Mouse (Mus musculus): ENCODE data around the gene Tbxa2r.

Gene Tbxa2r

DNA sequence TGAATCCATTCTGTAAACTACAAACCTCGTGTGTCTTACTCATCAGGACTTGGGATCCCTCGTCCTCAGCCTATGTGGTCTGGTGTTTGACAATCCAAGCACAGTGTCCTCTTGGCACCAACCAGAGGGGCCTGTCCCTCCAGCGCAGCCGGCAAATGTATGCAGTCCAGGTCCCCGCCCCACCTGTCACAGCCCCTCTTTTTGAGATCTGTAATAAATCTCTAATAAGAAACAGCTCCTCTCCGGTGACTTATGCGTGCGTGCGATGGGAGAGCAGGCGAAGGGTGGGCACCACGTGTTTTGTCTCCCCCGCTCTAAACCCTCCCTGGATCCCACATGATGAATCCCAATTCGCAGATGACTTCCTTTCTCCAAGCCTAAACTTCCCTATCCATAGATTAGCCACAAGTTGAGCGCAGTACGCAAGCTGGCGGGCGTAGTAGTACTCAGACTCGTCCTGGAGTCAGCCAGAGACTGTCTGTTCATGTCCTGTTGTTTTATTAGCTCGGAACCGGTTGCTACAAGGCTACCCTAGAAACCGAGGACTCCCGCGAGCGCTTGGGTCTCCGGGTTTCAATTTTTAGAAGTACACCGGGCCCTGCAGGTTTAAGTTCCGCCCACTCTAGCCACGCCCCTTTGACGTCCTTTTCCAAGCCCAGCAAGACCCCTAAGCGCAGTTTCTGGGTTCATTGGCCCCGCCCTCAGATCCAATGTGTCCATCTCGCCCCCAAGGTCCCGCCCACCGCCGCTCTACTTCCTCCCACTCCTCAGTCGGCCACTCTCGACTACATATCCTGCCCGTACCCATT is 8.6 kb upstream of the Tbxa2r start:
- peak in 1 of 2 experiments; percentile 71 for DNase-seq (ENCODE audit: low spot score in 2 of 2)

DNA sequence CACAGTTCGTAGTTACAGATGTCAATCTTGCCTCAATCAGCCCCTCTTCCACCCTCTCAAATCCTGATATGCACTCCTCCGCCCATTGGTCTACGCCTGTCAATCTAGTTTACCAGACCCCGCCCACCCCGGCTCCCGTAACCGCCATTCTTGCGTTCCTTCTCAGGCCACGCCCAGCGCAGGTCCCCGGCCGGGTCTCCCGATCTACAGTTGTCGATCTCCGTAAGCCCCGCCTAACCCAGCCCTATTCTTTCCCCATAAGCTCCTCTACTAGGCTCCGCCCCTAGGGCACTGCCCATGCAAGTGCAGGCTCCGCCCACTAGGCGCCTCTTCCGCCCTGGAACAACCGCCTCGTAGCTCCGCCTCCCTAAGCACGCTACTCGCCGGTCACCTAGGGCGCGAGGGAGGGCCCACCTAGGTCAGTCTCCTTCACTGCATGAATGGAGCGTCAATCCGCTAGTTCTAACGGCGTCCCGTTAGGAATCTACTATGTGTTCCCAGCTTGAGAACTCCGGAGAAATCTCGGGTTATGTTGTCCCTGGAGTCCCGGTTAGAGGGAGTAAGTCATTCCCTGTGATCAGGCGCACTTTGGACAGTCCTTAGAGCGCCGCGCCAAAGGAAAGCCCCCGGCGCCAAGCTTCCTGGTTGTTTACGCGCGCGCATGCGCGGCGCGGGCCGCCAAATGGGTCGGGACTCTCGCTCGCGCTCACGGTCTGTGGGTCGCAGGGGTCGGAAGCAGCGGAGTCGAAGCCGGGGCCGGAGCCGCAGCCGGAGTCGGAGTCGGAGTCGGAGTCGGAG is 7.8 kb upstream of the Tbxa2r start, which contains the start of gene Cactin:
Gene Cactin, plus strand, starts transcription at position 554 of the 798 bp plus-strand sequence.
- DNase-seq (ENCODE audit: low spot score in 2 of 2): peak; percentile 100

DNA sequence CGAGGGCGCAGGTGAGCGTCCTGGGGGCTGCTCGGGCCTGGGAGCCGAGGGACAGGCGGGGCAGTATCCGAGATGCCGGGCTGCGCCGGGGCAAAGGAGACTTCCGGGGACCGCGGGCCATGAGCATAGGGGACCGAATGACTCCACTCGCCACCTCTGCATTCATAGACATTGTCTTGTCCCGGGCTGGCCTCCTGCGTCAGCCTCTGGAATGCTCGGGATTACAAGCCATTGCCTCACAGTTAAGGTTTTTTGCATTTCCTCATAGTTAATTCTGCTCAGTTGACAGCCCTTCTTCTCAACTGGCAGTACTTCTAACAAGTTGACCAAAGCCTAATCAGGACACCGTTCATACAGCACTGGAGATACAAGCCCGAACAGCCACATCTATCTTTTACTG is 7.1 kb upstream of the Tbxa2r start:
- DNase-seq (ENCODE audit: low spot score in 2 of 2): peak in 1 of 2 experiments; percentile 49

DNA sequence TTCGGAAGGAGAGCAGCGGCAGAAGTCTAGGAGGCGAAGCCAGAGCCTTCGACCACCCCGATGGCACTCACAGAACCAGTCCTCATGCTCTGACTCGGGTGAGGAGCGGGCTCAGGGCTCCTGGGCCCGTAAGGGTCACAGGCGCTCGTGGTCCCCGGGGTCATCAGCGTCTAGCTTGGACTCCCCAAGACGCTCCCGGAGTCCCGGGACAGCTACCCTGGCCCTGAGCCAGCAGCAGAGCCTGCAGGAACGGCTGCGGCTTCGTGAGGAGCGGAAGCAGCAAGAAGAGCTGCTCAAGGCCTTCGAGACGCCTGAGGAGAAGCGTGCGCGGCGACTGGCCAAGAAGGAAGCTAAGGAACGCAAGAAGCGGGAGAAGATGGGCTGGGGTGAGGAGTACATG is 6.1 kb upstream of the Tbxa2r start:
- peak in 1 of 2 experiments; percentile 54 for DNase-seq (ENCODE audit: low spot score in 2 of 2)

DNA sequence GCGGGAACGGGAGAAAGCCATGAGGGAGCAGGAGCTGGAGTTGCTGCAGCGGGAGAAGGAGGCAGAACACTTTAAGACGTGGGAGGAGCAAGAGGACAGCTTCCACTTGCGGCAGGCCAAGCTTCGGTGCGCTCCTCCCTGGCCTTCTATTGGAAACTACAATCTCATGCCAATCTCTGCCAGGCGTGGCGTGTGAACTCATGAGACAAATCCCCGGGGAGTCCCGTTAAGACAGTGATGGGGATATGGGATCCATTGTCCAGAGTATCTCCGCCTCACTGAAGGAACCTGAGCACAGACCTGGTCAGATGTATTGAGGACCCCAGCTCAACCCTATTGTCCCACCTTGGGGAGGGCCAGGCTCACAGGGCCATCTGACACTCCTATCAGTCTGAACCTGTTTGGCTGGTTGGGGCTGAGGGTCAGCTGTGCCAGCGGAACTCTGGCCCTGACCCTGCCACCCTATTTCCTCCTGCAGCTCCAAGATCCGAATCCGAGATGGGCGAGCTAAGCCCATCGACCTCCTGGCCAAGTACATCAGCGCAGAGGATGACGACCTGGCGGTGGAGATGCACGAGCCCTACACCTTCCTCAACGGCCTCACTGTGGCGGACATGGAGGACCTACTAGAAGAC is 5.3 kb upstream of the Tbxa2r start:
- no peak for DNase-seq (ENCODE audit: low spot score in 2 of 2)

DNA sequence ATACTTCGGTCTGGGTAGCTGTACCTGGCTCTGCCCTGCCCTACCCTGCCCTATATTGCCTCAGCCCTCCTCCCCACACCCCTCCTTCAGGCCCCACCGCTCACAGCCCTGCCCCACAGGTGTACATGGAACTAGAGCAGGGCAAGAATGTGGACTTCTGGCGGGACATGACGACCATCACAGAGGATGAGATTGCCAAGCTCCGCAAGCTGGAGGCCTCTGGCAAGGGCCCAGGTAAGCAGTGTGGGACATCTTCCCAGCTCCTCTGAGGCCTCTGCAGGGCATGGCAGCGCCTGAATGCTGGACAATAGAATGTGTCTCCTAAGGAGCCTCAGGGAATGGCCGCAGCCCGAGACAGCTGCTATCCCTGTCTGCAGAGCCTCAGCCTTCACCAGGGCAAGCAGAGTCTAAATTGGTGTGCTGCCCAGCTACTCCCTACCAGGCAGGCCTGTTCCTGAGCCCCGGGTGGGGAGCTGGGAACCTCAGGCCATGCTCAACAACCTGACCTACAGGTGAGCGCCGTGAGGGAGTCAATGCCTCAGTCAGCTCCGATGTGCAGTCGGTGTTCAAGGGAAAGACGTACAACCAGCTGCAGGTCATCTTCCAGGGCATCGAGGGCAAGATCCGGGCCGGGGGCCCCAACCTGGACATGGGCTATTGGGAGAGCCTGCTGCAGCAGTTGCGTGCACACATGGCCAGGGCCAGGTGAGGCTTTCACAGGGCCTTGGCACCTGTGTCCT is 4.6 kb upstream of the Tbxa2r start:
- DNase-seq (ENCODE audit: low spot score in 2 of 2): no peak

DNA sequence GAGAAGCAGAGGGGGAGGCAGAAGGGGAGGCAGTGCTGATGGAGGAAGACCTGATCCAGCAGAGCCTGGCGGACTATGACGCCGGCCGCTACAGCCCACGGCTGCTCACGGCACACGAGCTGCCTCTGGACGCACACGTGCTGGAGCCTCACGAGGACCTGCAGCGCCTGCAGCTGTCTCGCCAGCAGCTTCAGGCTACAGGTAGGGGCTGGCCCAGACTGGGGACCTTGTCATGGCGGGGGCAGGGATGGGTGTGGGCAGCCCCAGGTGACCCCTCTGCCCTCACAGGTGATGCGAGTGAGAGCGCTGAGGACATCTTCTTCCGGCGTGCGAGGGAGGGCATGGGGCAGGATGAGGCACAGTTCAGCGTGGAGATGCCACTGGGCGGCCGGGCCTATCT is 3.4 kb upstream of the Tbxa2r start:
- DNase-seq (ENCODE audit: low spot score in 2 of 2): no peak

DNA sequence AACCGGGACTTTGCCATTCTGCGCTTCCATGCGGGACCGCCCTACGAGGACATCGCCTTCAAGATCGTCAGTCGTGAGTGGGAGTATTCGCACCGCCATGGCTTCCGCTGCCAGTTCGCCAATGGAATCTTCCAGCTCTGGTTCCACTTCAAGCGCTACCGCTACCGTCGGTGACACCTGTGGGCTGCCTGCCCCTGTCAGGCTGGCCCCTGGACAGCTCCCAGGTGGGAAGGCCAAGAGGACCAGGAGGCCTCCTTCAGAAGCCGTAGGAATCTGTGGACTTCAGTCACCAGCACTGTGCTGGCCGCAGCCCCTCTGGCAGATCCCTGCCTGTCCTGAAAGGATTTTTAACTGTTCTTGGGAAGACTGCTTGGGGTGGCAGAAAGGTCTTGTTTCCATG is 2.8 kb upstream of the Tbxa2r start:
- no peak for DNase-seq (ENCODE audit: low spot score in 2 of 2)

DNA sequence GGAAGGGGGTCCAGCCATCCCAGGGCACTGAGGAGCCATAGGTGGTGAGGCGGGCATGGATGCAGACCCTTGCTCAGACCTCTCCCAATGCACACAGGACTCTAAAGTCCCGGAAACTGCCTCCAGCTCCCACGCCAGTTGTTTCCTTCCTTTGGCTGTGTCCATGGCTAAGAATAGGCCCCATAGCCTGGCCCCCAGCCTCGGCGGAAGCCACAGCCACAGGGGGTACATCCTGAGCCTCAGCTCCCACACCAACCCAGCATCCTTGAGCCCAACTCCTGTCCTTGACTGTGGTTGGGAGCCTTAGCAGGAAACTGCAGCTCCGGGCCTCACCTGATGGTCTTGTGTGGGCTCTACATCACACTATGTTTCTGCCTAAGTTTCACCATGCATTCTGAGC is 1.7 kb upstream of the Tbxa2r start:
- no peak for DNase-seq (ENCODE audit: low spot score in 2 of 2)

DNA sequence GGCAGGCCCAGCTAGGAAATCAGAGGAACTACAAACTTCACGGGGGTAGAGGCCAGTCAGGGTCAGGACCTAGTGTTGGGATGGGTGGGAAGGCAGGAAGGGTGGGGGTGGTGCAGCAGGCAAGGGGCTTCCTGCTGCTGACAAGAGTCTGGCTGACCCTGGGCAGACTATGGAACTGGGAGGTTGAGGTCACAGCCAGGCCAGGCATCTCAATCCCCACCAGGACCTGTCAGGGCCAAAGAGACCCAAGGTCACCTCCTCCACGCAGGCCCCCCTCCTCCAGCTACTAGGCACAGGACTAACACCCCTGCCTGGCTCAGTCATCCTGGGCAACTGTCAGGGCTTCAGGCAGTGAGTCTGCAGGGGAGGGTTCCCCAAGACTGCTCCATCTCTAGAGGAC is 572 bp upstream of the Tbxa2r start:
- DNase-seq (ENCODE audit: low spot score in 2 of 2): no peak

DNA sequence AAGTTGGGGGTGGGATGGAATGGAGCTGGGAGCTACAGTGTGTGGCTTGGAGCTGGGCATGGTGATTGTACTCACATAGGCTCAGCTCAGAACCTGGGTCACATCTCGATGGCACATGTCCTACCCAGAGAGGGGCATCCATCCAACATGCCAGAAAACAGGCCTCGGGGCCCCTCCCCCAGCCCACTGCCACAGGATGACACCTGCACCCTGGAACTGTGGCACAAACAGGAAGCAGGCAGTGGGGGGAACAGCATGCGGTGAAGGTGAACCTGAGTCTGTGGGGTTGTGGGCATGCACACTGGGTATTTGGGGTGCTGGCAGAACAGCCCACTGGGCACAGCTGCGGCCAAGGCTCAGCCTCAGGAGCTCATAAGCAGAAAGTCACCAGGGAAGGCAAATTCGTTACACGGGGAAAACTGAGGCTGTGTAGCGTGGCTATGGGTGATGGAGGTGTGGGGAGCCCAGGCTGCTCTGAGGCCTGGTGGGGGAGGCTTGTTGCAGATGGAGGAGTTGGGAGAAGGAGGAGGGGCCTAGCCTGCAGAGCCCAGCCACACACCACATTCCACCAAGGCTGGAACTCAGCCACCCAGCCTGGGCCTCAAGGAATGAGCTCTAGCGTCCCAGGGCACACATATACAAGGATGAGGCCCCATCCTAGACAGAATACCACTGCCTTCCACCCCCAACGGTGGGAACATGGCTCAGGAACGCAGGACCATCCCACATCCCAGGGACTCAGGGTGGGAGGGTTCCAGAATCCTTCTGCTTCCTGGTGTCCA is 854 bp downstream of the Tbxa2r start:
- DNase-seq (ENCODE audit: low spot score in 2 of 2): no peak

DNA sequence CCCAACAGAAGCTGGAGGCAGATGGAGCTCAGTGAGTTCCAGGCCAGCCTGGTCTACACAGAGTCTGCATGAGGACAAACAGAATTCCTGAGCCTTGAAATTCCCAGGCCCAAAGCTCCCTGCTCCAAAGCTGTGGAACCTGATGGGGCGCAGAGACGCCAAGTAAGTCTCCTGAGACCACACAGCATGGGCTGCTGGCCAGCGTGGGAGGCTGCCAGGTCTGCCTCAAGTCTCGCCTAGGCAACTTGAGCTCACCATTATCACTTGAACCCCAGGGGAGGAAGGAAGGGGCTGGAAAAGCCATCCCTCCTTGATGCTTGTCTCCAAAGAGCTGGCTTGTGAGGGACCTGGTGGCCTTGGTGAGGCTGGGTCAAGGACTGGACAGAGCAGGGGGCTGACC is 1.5 kb downstream of the Tbxa2r start:
- no peak for DNase-seq (ENCODE audit: low spot score in 2 of 2)

DNA sequence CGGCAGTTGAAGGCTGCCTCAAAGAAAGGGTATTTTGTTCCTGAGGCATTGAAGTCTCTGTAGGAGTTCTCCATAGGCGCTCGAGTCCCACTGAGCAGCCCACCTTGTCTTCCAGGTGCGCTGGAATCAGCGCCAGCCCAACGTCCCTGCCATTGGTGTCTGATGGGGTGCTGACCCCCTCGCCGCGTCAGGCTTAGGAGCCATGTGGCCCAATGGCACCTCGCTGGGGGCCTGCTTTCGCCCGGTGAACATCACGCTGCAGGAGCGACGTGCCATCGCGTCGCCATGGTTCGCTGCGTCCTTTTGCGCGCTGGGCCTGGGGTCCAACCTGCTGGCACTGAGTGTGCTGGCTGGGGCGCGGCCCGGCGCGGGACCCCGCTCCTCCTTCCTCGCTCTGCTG is 3.7 kb downstream of the Tbxa2r start:
- no peak for DNase-seq (ENCODE audit: low spot score in 2 of 2)

DNA sequence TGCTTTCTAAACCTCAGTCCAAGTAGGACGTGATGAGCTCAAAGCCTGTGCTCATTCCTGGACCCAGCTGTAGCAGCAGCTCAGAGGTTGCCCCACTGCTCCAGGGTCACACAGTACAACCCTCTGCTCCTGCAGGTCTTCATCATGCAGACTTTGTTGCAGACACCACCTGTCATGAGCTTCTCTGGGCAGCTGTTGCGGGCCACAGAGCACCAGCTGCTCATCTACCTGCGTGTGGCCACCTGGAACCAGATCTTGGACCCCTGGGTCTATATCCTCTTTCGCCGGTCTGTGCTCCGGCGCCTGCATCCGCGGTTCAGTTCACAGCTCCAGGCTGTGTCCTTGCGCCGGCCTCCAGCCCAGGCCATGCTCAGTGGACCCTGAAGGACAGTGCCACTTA is 5.8 kb downstream of the Tbxa2r start:
- DNase-seq (ENCODE audit: low spot score in 2 of 2): no peak

DNA sequence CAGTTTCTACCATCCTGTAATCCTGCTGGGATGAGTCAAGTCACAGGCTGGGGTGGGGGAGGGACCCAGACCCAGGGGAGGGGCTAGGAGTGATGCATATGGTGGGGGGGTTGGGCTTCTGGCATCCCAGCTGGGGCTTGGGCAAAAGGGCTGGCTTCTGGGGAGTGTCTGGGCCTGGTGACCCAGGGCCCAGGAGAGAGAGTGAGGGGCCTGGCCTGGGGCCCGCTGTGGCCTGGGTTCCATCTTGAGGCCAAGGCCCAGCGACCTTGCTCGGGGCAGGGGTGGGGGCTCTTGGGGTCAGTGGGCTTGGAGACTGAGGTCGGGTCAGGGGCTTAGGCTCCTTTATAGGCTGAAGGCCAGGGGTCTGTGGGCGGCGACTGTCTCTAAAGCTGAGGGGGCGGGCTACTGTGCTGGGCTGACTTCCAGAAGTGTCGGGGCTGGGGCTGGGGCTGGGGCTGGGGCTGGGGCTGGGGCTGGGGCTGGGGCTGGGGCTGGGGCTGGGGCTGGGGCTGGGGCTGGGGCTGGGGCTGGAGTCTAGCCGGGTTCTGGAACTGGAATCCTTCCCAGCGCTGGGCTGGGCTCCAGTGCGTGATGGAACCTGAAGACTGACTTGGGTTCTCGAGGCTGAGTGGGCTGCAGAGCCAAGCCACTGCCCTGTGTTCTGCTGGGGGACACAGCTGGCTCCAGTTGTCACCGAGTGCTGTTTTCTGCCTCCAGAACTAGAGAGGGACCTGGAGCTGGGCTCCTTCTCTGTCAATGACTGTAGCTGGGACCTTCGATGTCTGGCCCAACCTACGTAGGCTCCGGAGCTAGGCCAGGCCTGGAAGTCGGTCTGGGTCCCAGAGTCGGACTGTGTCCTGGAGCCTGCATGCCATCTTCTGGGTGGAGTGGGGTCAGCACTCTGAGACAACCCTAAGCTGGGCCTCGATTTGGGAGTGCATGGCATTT is 7.1 kb downstream of the Tbxa2r start:
- no peak for DNase-seq (ENCODE audit: low spot score in 2 of 2)

DNA sequence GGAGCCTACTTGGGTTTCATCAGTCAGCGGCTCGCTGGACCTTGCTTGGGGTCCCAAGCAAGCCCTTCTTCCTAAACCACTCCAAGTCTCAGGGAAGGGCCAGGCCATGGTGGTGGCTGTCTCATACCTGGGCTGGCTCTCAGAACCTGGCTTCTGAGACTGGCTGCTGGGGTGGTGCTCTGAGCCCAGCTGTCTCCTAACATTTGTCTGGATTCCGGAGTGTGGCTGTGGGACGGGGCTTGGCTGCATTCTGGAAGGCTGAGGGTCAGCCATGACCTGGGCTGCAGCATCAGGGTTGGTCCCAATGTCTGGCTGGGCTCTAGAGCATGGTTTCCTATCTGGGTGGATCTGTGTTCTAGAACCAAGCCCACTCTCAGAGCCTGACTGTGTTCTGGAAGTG is 8.0 kb downstream of the Tbxa2r start:
- no peak for DNase-seq (ENCODE audit: low spot score in 2 of 2)

DNA sequence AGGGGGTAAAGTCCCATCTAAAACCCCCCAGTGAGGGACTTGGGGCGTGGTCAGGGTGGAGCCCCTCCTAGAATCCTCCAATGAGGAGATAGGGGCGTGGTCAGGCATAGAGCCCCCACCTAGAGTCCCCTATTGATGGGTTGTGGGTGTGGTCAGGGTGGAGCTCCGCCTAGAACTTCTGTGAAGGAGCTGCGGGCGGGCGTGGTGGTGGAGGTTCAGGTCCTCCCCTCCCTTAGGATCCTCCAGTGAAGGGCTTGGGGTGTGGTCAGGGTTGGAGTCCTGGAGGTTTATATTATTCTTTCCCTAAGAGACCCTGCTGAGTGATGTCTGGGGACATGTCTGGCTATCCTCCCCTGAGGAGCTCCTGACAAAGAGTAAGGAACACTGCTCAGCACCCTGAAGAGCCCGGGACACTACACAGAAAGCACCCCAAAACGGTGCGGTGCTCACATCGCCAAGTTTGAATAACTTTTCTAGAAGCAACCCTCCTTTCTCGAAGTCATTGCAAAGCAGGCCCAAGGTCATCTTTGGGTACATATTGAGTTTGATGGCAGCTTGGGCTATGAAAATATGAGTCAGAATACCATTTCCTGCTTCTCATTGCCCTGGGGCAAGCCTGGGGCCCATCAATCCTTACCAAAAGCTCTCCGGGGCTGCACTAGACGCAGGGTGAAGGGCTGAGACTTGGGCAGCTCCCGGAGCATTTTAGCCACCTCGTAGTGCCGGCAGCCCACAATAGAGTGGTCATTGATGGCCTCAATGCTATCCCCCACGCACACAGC is 12.2 kb downstream of the Tbxa2r start:
- DNase-seq (ENCODE audit: low spot score in 2 of 2): no peak

DNA sequence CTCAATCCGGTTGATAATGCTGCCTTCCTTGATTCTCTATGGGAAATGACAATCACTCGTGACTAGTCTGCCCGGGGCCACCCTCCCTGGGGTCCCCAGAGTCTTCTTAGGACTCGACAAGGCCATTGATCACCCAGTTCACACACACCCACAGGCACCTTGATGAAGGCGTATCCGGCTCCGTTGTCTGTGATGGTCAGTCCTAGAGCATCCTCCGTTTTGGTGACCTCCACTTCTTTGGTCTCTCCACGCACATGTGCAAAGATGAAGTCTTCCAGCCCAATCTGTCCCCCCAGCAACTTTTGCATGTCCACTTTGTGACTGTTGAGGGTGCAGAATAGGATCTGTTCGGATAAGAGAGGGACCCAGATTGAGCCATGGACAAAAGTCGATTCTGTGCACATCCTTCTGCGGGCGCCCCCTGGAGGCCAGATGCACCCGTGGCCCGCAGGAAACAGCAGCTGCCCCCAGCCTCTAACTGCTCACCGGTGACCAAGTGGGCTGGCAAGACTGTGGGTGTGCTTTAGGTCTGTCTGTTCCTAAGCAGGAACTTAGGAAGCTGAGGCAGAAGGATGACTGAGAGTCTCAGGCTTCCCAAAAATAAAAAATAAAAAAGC is 12.9 kb downstream of the Tbxa2r start:
- DNase-seq (ENCODE audit: low spot score in 2 of 2): peak in 1 of 2 experiments; percentile 68
